Mouse (Mus musculus): ENCODE measurements around the gene Elf2. TPM values are rescaled to one million over a fixed set of nuclear protein-coding genes. Genes with fewer than 3 reads are reported as not detected.
"Not testable (repeated sequence)": the region's sequence is repeated elsewhere in the genome, so short reads cannot be mapped to it uniquely, and the experiment has no call there.

Gene Elf2
- total RNA-seq, 2 experiments from 2014 or later: 37.4 to 40.1 TPM

- not testable (repeated sequence) for DNase-seq (ENCODE audit: low spot score in 2 of 2)
Measured at GRCm38 (mm10) chr3:51218385-51218784, 122.1 kb downstream of the Elf2 start.

DNA sequence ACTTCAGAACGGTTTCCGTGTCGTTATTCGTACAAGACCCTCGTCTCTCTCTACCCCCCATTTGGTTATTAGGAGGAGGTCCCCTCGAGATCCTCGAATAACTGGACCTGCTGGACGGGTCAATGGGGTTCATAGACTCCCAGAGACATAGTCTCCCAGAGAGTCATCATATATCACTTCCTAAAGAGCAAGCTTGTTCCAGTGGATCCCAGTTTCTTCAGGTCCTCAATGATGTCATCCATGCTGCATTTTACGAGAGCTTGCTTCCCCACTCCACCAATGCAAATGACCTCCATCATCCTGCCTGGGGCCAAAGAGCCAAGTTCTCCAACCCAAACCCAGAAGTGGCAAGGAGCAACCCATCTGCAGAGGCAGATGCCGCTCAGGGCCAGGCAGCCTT lies 124.1 kb downstream of the Elf2 start:
- DNase-seq (ENCODE audit: low spot score in 2 of 2): not testable (repeated sequence)

DNA sequence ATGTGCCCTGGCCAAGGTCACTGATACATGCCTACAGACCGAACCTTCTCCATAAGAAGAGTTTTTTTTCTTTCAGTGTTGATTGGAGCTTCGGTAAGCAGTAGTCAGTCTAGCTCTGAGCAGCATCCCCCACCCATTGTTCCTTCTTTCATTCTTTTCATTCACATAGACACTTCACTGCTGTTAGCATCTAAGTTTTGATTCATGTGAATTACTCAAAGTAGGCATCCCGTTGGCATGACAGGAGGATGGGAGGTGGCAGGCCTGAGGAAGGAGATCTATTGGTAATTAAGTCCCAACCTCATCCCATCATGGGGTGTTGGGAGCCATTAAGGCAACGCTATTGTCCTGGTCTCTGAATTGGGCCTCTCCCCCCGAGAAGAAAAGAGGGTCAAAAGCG lies 124.8 kb downstream of the Elf2 start:
- DNase-seq (ENCODE audit: low spot score in 2 of 2): no peak

DNA sequence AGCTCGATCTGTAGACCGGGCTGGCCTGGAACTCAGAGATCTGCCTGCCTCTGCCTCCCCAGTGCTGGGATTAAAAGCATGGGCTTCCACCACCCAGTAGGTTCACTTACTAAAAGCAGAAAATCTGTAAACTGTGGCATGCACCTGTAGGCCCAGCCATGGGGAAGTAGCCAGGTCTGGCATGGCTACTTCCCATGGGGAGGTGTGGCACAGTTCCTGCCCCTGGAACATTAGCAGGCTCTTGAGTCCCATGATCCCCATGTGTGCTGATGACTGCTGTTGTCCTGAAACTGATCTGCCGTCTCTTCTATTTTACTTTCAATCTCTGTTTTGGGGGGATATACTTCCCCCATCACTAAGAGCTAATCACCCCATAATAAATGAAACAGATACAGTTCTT lies 127.4 kb downstream of the Elf2 start:
- DNase-seq (ENCODE audit: low spot score in 2 of 2): no peak

DNA sequence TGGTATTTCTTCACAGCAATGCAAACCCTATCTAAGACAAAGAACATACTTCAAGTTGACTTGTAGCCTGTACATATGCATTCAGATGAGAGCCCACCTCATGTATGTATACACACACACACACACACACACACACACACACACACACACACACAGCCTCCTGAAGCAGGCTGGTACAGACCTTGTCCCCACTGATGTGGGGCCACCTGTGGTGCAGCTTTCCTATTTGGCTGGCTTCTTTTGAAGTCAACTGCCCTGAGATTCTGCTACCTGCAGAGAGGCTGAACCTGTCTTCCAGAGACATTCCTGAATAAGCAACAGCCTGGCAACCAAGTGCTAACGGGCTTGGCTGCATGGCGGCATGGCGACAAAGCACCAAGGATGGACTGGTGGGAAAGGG lies 130.0 kb downstream of the Elf2 start:
- no peak for DNase-seq (ENCODE audit: low spot score in 2 of 2)

DNA sequence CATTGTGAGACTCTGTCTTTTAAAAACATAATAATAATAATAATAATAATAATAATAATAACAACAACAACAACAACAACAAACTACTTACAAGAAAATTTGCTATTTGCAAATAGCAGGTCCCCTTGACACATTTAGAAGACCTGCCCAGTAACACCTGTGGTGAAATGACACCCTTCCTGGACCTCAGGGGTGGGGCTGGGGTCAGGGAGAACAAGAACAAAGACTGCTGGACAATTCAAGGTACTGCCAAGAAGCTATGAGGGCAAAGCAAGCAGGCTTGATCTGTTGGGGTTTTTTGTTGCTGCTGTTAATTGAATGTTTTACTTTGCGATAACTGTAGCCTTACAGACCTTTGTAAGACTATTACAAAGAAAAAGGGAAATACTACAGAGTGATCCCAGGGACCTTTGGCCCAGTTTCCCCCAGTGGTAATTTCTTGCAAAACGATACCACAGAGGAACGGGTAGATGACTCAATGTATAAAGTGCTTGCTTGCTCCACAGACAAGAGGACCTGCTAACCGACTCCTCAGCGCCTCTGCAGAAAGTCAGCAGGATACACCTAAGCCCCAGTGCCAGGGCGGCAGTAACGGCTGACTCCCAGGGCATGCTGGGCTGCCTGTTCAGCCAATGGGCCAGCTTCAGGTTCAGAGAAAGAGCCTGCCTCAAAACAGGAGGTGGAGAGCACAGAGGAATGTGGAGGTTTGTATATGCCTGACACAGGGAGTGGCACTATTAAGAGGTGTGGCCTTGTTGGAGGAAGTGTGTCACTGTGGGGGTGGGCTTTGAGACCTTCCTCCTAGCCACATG lies 130.8 kb downstream of the Elf2 start:
- no peak for DNase-seq (ENCODE audit: low spot score in 2 of 2)

GRCm38 (mm10) chr3:51208633-51209032 lies 131.8 kb downstream of the Elf2 start:
- DNase-seq (ENCODE audit: low spot score in 2 of 2): no peak

- no peak for DNase-seq (ENCODE audit: low spot score in 2 of 2)
Measured at GRCm38 (mm10) chr3:51206521-51206920, 133.9 kb downstream of the Elf2 start.

DNA sequence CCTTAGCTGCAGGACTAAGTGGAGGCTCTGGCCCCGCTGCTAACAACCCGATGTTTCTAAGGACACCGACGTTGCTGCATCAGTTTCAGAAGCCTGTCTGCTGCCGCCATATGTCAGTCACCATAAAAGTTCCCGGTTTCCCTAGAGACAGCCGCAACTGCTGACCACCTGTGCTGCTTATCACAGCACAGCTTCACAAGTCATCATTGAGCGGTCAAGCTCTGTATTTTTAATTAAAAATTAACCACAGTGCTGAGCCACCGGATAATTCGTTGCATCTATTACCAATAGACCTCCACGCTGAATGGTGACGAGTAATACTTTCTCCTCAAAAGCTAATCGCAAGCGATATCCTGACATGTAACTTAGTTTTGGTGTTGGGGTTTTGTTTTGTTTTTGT lies 135.6 kb downstream of the Elf2 start:
- DNase-seq (ENCODE audit: low spot score in 2 of 2): no peak

DNA sequence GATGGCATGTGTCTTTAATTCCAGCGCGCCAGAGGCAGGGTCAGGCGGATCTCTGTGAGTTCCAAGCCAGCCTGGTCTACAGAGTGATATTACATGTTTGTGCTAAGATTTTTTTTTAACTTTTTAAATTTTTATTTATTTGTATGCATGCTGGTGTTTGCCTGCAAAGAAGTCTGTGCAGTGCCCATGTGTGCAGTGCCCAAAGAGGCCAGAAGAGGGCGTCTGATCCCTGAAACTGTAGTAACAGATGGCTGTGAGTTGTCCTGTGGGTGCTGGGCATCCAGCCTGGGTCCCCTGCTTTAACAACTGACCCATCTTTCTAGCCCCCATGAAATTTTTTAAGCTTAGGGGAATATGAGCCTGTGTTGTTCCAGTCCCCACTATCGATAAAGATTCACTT lies 136.0 kb downstream of the Elf2 start:
- DNase-seq (ENCODE audit: low spot score in 2 of 2): no peak

GRCm38 (mm10) chr3:51203906-51204305 lies 136.6 kb downstream of the Elf2 start:
- DNase-seq (ENCODE audit: low spot score in 2 of 2): no peak

Small RNA genes lying within 50 kb of the gene (microRNA-seq; reads per million reads assigned to microRNA genes)
- gene Gm24282: 0 reads per million in 2 experiments

Other genes starting within 250 kb of the Elf2 start
- 10 to 100 TPM; 52.4 to 53.9 TPM for gene Noct, start 116.2 kb downstream of the Elf2 start, total RNA-seq (2021)
- gene Mgarp, start 56.1 kb upstream of the Elf2 start, total RNA-seq (2021): not detected
- 100 to 1,000 TPM; 313 to 318 TPM for gene Ndufc1, start 68.3 kb upstream of the Elf2 start, total RNA-seq (2021)
- gene Naa15, start 74.5 kb upstream of the Elf2 start, total RNA-seq (2021): 10 to 100 TPM; 47.1 to 49.9 TPM
- 10 to 100 TPM; 26.3 to 30.0 TPM for gene Rab33b, start 143.3 kb upstream of the Elf2 start, total RNA-seq (2021)
- 10 to 100 TPM; 56.2 to 62.3 TPM for gene Setd7, start 220.2 kb upstream of the Elf2 start, total RNA-seq (2021)